Mouse (Mus musculus) spleen, embryonic (tissue): ENCODE measurements around the gene Atp6v1b1.

Experiments used
- CTCF ChIA-PET: fragments of 350-600 bp; sonication (Branson Sonifier 250); formaldehyde crosslinking; loops from one replicate; lab custom pipeline; 2022; lab: Charles Lee

Atp6v1b1 gene

DNA sequence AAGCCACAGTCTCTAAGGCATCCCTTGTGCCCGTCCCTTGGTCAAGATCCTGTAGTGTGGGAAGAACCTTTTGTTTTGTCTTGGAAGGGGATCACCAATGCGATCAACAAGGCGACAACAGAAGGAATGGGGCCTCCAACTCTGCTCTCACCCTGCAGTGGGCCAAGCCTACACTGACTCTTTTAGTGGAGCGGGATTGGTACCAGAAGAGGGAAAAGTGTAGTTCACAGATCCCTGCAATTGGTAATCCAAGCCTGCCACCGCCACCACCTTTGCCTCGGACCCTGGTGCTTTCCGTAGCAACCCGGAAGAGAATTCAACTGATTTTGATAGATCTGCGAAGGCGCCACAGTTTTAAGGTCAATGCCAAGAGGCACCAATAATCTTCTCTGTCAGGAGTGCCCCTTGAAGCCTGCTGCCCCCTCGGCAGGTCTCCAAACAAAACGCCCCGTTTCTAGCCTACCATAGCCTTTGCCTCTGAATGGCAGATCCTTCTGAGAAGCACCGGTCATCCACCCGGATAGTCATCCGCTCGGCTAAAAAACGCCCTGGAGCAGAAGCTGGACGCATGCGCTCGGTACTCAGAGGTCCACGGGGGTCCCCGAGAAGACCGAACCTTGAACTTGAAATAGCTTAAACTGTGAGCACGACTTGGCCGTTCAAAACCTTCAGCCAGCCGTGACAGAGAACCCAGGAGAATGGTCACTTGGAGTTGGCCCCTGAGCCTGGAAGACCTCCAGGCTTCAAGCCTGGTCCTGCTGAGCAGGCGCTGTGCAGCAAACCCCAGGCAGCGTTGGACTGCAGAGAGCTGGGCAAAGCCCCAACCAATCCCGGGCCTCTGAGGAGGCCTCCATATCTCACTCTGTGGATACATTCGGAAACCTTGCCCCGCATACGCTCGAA is 28.3 kb upstream of the Atp6v1b1 start:
- CTCF ChIA-PET: no interaction called here

DNA sequence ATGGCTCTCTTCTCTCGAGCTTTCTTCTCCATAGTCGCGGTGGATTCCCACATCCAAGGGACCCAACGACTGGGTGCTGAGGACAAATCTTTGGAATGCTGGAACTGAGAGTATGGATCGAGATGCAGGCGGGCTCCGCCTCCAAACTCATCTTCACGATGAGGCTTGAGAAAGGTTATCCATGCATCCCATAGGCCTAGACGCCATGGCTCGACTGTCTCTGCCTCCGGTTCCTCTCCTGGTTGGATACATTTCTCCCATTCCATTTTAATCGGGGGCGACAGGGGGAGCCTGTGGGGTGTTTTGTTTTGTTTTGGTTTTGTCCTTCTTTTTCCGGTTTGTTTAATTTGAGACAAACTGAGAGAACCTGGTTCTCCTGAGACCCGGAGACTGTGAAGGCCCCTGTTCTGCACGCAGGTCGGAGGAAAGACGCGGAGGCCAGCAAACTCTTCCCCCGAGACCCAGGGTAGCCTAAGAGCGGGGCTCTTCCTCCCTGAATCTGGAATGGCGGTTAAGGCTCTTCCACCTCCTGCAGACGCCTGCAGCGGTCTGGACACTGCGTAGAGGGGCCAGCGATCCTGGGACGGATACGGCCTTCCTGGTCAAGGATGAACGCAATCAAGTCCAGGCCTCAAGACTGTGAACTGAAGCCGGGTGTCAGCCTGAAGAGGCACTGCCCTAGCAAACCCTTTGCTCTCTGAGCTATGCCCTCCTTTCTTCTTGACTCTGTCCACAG is 27.2 kb upstream of the Atp6v1b1 start:
- CTCF ChIA-PET: no interaction called here

DNA sequence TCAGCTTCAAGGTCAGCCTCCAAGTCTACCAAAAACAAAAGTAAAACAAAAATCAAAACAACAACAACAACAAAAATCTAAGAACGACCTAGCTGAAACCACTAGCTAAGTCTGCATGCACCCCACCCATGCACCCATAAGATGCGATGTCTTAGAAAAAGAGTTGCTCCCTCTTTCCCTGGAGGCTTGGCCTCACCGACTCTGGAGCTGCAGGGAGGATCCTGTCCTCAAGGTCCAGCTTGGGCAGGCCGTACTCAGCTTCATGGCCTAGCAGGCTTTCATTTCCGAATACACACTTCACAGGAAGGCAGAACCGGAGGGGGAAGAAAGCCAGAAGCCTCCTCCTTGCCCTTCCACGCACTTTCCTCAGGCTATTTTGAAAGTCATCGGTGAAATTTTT is 25.8 kb upstream of the Atp6v1b1 start:
- CTCF ChIA-PET: interaction anchor here (0.6 kb wide), 1 partner anchor 479 kb away, joined by 6 read pairs; no protein-coding TSS in a partner anchor

DNA sequence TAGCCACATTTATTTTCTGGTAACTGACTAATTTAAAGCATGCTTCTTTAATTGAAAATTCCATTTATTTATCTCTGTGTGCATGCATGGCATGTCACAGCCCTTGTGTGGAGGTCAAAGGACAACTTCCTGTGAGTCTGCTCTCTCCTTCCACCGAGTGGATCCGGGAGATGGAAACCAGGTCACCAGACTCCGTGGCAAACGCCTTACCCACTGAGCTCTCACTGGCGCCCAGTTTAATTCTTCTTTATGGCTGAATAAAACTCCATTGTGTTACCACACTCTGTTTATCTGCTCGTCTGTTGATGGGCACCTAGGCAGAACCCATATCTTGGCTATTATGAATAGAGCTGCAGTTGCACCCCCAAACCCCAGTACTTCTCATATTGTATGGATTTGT is 20.3 kb upstream of the Atp6v1b1 start:
- CTCF ChIA-PET: no interaction called here

DNA sequence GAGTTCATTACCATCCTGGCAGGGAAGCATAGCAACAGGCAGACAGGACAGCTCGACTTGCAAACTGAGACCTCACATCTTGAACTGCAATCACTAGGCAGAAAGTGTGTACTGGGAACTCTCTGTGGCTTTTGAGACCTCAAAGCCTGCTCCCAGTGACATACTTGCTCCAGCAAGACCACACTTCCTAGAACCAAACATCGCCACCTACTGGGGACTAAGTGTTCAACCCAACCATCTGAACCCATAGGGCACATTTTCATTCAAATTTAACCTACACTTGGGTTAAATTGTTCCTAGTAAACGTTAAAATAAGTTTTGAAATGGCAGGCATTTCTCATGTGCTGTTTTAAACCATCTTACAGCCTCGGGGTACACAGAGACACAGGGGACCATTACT is 15.6 kb upstream of the Atp6v1b1 start:
- CTCF ChIA-PET: no interaction called here

DNA sequence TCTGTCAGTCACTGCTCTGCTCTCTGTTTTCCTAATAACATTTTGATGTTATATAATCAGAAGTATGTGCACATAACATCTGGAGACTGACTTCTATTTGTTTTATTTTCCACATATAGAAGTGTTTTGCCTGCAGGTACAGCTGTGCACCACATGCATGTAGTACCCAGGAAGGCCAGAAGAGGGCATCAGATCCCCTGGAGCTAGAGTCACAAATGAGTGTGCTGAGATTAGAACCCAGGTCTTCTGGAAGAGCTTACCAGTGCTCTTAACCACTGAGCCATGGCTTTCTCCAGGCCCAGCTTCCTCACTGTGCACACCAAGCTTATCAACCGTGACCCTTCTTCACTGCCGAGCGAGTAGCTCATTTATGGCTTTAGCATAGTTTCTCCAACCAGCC is 14.3 kb upstream of the Atp6v1b1 start:
- CTCF ChIA-PET: no interaction called here

DNA sequence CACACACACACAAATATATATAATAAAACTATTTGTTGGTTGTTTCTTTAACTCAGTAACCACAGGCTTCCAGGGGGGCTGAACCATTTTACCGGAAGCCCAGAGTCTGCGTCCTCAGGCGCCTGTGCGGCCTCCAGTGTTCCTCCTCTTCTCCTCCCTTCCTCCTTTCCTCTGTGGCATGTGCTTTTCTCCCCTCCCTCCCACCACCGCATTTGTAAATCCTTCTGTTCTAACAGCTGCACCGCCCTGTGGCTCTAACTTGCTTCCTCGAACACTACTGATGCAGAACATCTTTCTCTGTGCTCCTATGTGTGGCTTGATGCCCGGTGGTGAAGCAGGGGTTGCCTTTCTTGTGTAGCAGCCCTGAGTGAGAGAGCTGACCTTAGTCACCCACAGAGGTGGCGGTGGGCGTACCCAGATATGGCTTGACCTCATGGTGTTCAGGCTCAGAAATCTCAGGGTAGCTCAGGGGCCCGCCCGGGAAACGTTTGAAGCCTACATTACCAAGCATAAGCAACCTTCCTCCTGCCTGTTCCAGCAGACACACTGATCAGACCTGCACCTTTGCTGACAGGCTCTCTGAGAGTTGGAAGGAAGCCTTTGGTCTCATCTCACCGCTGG is 13.3 kb upstream of the Atp6v1b1 start:
- CTCF ChIA-PET: interaction anchor here (0.6 to 0.9 kb wide), 2 partner anchors 18 to 35 kb away, joined by 3 to 6 read pairs; no protein-coding TSS in a partner anchor

DNA sequence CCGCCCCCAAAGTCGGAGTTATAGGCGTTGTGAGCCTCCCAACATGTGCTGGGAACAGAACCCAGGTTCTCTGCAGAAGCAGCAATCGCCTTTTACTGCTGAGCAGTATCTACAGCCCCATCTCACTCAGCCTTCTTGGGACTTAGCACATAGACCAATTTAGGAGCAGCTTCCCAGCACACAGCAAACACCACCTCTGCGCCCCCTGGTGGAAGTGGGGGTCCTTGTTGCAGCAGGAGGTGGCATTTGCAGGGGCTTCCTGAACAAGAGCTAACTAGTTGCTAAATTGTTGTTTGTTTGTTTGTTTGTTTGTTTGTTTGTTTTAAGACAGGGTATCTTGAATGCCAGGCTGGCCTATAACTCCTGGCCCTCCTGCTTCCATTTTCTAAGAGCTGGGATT is 11.7 kb upstream of the Atp6v1b1 start:
- CTCF ChIA-PET: no interaction called here

DNA sequence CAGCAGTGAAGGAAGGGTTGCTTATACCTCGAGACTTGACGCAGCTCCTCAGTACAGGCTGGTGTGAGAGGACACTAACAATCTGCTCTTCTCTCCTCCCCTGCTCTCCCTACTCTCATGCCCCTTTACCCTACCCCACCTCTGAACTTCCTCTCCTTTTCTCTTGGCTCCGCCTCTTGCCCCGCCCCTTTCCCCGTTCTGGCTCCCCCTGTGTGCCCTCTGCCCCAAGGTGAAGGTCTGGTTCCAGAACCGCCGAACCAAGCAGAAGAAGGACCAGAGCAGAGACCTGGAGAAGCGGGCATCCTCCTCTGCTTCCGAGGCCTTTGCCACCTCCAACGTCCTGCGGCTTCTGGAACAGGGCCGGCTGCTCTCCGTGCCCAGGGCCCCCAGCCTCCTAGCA is 5.5 kb upstream of the Atp6v1b1 start:
- CTCF ChIA-PET: no interaction called here

DNA sequence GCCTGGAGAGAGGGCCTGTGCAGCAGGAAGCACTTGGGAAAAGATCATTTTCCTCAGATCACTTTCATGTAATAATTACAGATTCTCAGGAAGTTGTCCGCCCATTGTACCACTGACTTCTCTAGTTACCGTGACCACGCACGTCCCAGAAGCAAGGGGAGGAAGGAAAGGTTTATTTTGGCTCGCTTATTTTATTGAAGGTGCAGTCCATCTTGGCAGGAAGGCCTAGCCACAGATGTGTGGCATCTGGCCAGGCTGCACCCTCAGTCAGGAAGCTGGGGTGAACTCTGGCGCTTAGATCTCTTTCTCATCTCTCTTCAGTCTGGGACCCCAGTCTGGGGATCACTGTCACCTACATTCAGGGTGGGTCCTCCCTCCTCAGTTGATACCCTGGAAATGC is 4.2 kb upstream of the Atp6v1b1 start:
- CTCF ChIA-PET: no interaction called here

DNA sequence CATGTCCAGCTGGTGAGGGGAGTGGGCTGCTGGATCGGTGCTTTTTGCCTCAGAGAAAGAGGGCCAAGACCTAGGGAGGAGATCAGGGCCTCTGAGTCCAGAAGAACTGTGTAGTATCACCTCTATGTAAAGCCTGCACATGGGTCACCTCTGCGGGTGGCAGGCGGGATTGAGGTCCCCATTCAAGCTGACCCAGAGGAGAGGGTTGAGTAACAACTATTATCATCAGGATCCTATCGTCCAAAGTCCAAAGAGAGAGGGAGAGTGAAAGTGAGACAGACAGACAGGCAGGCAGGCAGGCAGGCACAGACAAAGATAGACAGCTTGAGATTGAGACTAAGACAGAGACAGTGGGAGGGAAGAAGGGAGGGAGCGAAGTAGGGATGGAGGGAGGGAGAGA is 422 bp downstream of the Atp6v1b1 start:
- CTCF ChIA-PET: no interaction called here

DNA sequence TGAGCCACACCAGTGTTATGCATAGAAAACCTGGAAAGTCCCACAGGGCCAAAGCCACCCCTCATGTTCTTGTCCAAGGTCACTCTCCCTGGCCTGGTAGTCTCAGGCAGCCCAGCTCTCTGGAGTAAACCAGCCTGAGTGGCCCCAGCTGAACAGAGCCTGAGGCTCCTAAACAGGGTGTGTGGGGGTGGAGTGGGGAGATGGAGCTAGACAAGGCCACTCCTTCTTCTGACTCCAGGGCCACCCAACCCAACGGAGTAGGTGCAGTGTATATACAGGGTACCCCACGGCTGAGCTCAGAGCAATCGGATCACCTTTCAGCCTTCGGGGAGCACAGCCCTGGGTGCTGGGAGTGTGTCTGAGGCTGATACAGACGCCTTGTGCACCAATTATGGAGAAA is 1.3 kb downstream of the Atp6v1b1 start:
- CTCF ChIA-PET: no interaction called here

DNA sequence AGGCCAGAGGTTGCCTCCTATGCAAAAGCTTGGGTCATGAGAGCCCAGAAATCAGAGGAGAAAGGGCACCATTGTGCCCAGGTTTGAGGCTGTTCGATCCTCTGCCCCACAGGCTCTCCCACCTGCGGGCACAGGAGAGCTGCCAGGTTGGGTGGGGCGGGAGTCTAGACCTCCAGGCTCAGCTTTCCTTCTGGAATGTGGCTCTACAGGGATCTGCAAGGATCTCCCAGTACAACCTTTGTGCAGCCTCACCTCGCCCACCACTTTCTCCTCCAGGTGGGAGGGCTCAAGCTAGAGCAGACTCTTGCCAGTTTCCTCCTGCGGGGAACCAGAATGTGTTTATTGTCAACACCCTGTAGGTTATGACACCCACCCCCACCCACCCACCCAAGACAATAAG is 1.8 kb downstream of the Atp6v1b1 start:
- CTCF ChIA-PET: no interaction called here

DNA sequence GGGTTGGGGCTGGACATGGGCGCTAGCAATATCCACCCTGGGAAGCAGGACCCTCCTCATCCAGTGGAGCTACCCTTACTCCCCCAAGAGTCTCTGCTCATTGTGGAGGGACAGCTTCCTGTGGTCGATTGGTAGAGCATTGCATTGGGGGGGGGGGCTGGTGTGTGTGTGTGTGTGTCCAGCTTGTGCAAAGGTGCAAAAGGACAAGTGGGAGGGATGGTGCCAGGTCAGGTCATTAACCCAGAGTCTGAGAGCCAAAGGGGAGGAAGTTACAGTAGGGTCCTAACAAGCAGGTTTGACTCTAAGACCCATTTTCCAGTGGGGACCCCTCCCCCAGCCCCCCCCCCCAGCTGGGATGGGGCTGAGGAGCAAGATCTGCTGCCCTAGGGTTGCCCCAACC is 2.7 kb downstream of the Atp6v1b1 start:
- CTCF ChIA-PET: no interaction called here

DNA sequence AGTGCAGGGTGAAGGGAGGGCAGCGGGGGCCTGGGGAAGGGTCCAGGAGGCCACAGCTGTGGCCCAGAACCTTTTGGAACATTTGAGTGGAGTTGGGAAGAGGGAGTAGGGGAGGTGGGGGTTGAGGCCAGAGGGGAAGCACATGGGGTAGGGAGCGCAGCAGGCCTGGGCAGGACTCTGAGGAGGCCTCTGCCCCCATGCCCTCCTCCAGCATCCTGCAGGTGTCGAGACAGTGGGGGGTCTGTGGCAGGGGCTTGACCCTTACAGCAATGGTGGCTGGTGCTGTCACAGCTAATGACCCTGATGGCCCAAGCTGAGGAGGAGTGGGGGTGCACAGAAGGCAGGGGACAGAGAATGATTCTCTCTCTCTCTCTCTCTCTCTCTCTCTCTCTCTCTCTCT is 6.5 kb downstream of the Atp6v1b1 start:
- CTCF ChIA-PET: no interaction called here

DNA sequence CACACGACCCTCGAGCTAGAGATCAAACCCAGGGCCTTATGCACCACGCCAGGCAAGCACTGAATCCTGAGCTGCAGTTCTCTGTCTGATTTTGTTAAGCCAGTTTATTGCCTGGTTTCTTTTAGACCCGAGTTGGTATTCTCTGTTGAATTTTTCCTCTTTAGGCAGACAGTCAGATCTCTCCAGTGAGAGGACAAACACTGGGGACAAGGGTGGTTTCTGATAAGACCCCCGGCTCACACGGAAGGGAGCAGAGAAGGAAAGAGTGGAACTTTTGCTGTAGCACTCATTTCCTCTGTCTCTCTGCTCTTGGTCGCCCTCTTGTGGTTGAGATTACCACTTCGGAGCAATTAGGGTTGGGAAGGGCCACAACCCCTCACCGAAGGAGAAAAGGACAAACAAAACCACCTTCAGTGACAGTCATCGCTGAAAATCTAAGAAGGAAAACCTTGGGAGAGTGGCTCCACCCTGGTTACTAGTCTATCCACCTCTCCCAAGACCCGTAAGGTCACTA is 7.4 kb downstream of the Atp6v1b1 start:
- CTCF ChIA-PET: no interaction called here

DNA sequence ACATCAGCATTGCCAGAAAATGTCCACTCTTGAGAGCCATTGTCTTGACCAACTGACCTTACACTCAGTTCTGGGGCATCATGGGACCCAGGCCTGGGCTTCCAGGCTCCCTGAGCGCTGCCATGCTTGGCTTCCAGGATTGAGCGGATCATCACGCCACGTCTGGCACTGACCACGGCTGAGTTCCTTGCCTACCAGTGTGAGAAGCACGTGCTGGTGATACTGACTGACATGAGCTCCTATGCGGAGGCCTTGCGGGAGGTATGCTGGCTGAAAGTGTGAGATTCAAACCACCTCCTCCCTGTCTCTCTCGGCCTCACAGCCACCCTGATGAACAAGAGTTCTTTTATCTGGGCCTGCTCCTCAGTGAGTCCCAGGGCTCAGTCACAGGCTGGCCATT is 13.3 kb downstream of the Atp6v1b1 start:
- CTCF ChIA-PET: no interaction called here

DNA sequence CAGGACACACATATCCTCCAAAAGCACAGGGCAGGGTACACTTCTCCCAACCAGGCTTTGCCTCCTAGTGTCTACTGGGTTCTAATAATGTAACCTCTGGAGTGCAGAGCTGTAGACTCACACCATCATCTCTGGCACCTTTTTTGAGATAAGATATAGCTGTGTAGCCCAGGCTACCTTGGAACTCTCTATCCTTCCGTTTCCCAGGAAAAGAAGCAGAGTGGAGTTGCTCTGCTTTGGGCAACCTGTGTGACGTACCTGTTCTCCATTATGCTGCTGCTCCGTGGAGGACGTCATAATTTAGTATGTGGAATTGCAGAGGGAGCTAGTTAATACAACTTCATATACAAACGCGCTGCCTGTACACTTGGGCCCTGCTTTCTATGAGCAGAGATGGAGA is 19.6 kb downstream of the Atp6v1b1 start, which contains the start of gene Ankrd53:
Ankrd53 (plus strand) TSS at position 301 of the 400 bp plus-strand sequence.
- CTCF ChIA-PET: interaction anchor here (0.6 to 0.7 kb wide), 2 partner anchors 1582 to 1698 kb away, joined by 3 read pairs; no protein-coding TSS in a partner anchor

DNA sequence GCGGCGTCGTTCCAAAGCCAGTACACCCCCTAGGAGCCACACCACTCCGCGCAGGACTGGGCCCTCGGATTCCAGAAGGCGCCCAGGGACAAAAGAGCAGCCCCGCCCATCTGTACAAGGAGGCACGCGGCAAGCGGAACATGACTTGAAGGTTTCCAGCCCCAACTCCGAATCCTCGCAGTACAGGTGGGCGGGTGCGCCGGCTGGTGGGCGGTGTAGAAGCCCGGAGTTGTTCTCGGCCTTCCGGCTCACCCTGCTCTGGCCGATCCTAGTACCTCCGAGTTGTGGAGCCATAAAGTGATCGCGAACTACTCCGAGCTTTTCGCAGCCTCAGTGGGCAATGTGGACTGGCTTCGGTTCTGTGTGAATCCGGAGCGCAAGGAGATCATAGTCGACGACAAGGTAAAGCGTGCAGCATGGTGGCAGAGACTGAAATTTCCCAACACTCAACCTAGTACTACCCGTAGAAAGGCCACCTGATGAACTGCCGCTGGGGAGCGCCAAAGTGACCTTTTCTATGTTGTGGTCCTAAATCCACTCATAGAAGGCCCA is 20.2 kb downstream of the Atp6v1b1 start:
- CTCF ChIA-PET: interaction anchor here (0.6 kb wide), 1 partner anchor 1697 kb away, joined by 3 read pairs; no protein-coding TSS in a partner anchor

DNA sequence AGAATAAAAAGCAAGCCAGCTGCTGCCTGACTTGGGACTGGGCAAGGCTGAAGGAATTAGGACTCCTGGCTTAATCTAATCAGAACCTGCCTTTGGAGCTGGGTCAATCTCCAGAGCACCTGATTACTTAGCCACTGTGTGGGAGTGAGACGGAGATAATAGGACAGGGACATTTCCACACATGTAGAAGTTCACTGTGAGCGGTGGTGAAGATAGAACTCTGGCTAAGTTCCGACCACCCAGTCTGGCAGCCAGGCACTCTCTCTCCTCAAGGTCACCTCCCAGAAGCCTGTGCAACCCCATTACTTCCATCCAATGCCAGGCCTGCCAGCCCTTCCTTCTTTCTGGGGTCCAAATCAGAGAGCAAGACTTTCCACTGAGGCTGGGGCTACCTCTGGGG is 24.2 kb downstream of the Atp6v1b1 start:
- CTCF ChIA-PET: no interaction called here

DNA sequence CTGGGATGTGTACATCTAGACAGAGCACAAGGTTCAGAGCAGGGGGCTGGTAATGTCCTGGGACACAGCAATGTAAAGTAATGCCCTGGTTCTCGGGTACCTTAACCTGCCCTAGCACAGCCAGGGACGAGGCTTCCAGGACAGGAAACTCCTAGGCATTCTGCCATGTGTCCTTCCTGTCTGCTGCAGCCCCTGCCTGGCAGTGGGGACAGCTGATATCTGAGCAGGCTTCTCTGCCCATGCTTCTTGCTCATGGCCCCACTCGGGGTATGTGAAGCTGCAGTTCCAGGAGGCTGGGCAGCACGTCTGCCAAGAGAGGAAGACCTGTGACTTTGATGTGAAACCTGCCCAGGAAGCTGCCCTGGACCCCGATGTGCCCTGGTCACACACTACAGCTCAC is 25.7 kb downstream of the Atp6v1b1 start:
- CTCF ChIA-PET: no interaction called here

DNA sequence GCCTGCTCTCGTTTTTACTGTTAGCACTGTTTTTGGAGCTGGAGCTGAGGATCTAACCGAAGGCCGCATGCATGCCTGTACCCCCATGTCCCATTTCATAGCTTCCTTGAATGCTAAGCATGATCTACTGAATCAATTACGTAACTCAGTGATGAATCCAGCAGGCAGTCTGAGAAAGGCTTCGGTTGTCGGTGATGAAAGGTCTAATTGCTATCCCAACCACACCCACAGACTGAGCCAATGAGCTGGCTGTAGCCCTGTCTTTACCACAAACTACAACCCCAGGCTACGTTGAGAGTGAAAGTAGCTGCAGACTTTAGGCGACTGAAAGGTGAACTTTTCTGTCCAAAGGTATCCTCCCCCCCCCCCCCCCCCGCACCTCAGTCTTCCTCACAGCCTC is 31.3 kb downstream of the Atp6v1b1 start:
- CTCF ChIA-PET: no interaction called here
